16 mouse cellular contexts compared by ENCODE assay signal in genomic region chr13:6288109-6288508, GRCm38 (mm10).
"Had no signal": no experiment of that assay in that cellular context is flagged by ENCODE, and none has a peak within 500 bp of the region (broad histone marks: within the 10 kb centered on the region; RNA-seq: fewer than 3 reads in every experiment).

No protein-coding gene starts in this region.

- DNase-seq: lung, adult 18-20 months; lung, embryonic 14.5 days; lung, postnatal 10 days; lung, postnatal 4 days; right cerebral cortex, postnatal 14 days; thymus, adult 2 months; thymus, postnatal 25 days; thymus, postnatal 4 days had no signal

- H3K4me1 ChIP-seq: midbrain, embryonic 10.5 days; midbrain, embryonic 13.5 days; neural tube, embryonic 12.5 days; stomach, embryonic 15.5 days had no signal

- H3K4me2 ChIP-seq: lung, embryonic 14.5 days; midbrain, embryonic 13.5 days; neural tube, embryonic 12.5 days; stomach, embryonic 15.5 days had no signal

- H3K27me3 ChIP-seq: midbrain, embryonic 13.5 days; neural tube, embryonic 12.5 days; stomach, embryonic 15.5 days had no signal

- H3K36me3 ChIP-seq: midbrain, embryonic 10.5 days; midbrain, embryonic 13.5 days; neural tube, embryonic 12.5 days; stomach, embryonic 15.5 days had no signal

- ATAC-seq: midbrain, embryonic 13.5 days; midbrain, embryonic 16.5 days had no signal

- H3K4me3 ChIP-seq: midbrain, embryonic 10.5 days; midbrain, embryonic 13.5 days; myocyte; neural tube, embryonic 12.5 days; stomach, embryonic 15.5 days had no signal

- H3K9ac ChIP-seq: liver, embryonic 14.5 days; lung, embryonic 14.5 days; midbrain, embryonic 13.5 days; neural tube, embryonic 12.5 days; stomach, embryonic 15.5 days had no signal

- H3K9me3 ChIP-seq: midbrain, embryonic 10.5 days; midbrain, embryonic 13.5 days; neural tube, embryonic 12.5 days; stomach, embryonic 15.5 days had no signal

- H3K27ac ChIP-seq: liver, embryonic 14.5 days; midbrain, embryonic 10.5 days; midbrain, embryonic 13.5 days; neural tube, embryonic 12.5 days; stomach, embryonic 15.5 days; stomach, postnatal 0 days had no signal
